ENCODE assay signal across 7 mouse cellular contexts in the genomic region with DNA sequence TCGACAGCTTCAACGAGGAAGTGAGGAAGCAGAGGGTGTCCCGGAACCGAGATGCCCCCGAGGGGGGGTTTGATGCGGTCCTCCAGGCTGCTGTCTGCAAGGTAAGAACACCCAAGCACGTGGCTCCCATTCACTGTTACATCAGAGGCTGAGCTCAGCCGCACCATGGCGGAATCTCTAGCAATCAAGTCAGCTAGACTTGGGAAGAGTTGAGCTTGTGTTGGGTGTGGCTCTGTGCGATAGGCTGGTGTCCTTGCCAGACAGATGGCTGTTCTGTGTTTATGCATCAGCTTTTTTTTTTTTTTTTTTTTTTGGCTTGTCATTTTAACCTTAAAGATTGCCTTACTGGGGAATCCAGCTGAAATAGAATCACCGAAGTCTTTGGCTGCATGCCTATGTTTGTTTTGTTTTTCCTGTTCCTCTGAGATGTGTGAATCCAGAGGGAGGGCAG. TPM values are rescaled to one million over a fixed set of nuclear protein-coding genes. Genes with fewer than 3 reads are reported as not detected.
DNase-seq lines count a peak whose midpoint lies in the region; ATAC-seq and TF ChIP-seq lines count a peak whose summit lies in the region.

No protein-coding gene starts in this region.

- H3K27me3 ChIP-seq in liver, postnatal 0 days (ENCODE audit: insufficient read depth, low read length): no peaks in the 10 kb centered on the region
- H3K27me3 ChIP-seq in lung, embryonic 14.5 days (ENCODE audit: insufficient read depth, low read length): no peaks in the 10 kb centered on the region
- no peaks in the 10 kb centered on the region for H3K27me3 ChIP-seq in hindbrain, postnatal 0 days (ENCODE audit: insufficient read depth, low read length)

- DNase-seq in liver, postnatal 0 days: peak; percentile 28
- no peak for DNase-seq in liver
- DNase-seq in lung, embryonic 14.5 days: peak; percentile 79
- peak; percentile 26 for DNase-seq in thymus, postnatal 25 days
- DNase-seq in cerebellum, postnatal 14 days: no peak
- no peak for DNase-seq in hindbrain, postnatal 0 days (ENCODE audit: low spot score)

- 41% methylated on average over 11 of the region's 11 CpGs for WGBS in liver, postnatal 0 days (ENCODE audit: insufficient replicate concordance)
- WGBS in lung, embryonic 14.5 days: 55% methylated on average over 11 of the region's 11 CpGs
- WGBS in hindbrain, postnatal 0 days: 83% methylated on average over 11 of the region's 11 CpGs

- no peak overlapping the region for H3K4me3 ChIP-seq in liver, postnatal 0 days (ENCODE audit: low read depth, low read length)
- H3K4me3 ChIP-seq in bone marrow macrophage, adult 2 months (ENCODE audit: insufficient read depth, low read length): peak overlapping the region; percentile 42
- H3K4me3 ChIP-seq in lung, embryonic 14.5 days (ENCODE audit: low read depth, low read length): no peak overlapping the region
- no peak overlapping the region for H3K4me3 ChIP-seq in hindbrain, postnatal 0 days (ENCODE audit: low read length)

- TF ChIP-seq EP300 in liver, postnatal 0 days (IDR thresholded peaks at IDR 0.05; ENCODE audit: low read depth): no peak

- no peak for ATAC-seq in liver, postnatal 0 days
- no peak for ATAC-seq in lung, embryonic 14.5 days (ENCODE audit: insufficient read depth)
- ATAC-seq in hindbrain, postnatal 0 days: no peak

- no peak for TF ChIP-seq CTCF in liver, postnatal 0 days (IDR thresholded peaks at IDR 0.05; ENCODE audit: low read depth)
- no peak for TF ChIP-seq CTCF in bone marrow macrophage, adult 2 months (IDR thresholded peaks at IDR 0.05; ENCODE audit: low read depth, low read length)
- no peak for TF ChIP-seq CTCF in lung, embryonic 14.5 days (IDR thresholded peaks at IDR 0.05; ENCODE audit: low read depth)
- no peak for TF ChIP-seq CTCF in hindbrain, postnatal 0 days (IDR thresholded peaks at IDR 0.05; ENCODE audit: low read depth)

- H3K27ac ChIP-seq in liver, postnatal 0 days (ENCODE audit: low read depth): no peak overlapping the region
- H3K27ac ChIP-seq in bone marrow macrophage, adult 2 months (ENCODE audit: insufficient read depth, low read depth, low read length): peak overlapping the region; percentile 59
- H3K27ac ChIP-seq in lung, embryonic 14.5 days (ENCODE audit: low read depth): 0 out of 2 replicates have a peak overlapping the region, but pooled peaks have one; percentile 48
- H3K27ac ChIP-seq in hindbrain, postnatal 0 days: no peak overlapping the region

- no peaks in the 10 kb centered on the region for H3K9me3 ChIP-seq in liver, postnatal 0 days (ENCODE audit: low read length)
- H3K9me3 ChIP-seq in lung, embryonic 14.5 days (ENCODE audit: low read depth, low read length): no peaks in the 10 kb centered on the region
- no peaks in the 10 kb centered on the region for H3K9me3 ChIP-seq in hindbrain, postnatal 0 days (ENCODE audit: low read length)

- H3K9ac ChIP-seq in liver, postnatal 0 days (replicated peaks): no peak overlapping the region
- no peak overlapping the region for H3K9ac ChIP-seq in lung, embryonic 14.5 days
- no peak overlapping the region for H3K9ac ChIP-seq in hindbrain, postnatal 0 days (replicated peaks; ENCODE audit: low read length)

- no peaks in the 10 kb centered on the region for H3K36me3 ChIP-seq in liver, postnatal 0 days (replicated peaks; ENCODE audit: insufficient read depth, low read length)
- 0 out of 2 replicates have a peak, but pooled peaks cover 4% of the 10 kb centered on the region for H3K36me3 ChIP-seq in lung, embryonic 14.5 days (ENCODE audit: insufficient read depth)
- no peaks in the 10 kb centered on the region for H3K36me3 ChIP-seq in hindbrain, postnatal 0 days (ENCODE audit: insufficient read depth, low read length)

- peaks cover 32% of the 10 kb centered on the region for H3K4me1 ChIP-seq in liver, postnatal 0 days (ENCODE audit: insufficient read depth)
- peaks cover 47% of the 10 kb centered on the region for H3K4me1 ChIP-seq in bone marrow macrophage, adult 2 months (ENCODE audit: control insufficient read depth, insufficient read depth, low read length)
- H3K4me1 ChIP-seq in lung, embryonic 14.5 days (ENCODE audit: insufficient read depth): peaks cover 36% of the 10 kb centered on the region
- peaks cover 14% of the 10 kb centered on the region; the same call in 1 of the 2 replicates for H3K4me1 ChIP-seq in hindbrain, postnatal 0 days (ENCODE audit: insufficient read depth, low read length)

- TF ChIP-seq POLR2A in bone marrow macrophage, adult 2 months (IDR thresholded peaks at IDR 0.05; ENCODE audit: borderline replicate concordance, low read depth, low read length): no peak

- no peak overlapping the region for H3K4me2 ChIP-seq in liver, postnatal 0 days (ENCODE audit: low read depth, low read length)
- H3K4me2 ChIP-seq in lung, embryonic 14.5 days: no peak overlapping the region
- H3K4me2 ChIP-seq in hindbrain, postnatal 0 days (ENCODE audit: low read depth, low read length): no peak overlapping the region

RNA-seq across cellular contexts. Expression of a gene that starts 55.6 kb away (rescaled TPM):
- polyA plus RNA-seq in liver, postnatal 0 days (2015; fragmentation: Nextera tagmentation; extraction: Ambion mirVana): 16.1 and 19.2 TPM in 2 replicates
- polyA plus RNA-seq in bone marrow macrophage, adult 2 months (2012; ENCODE audit: insufficient read depth, insufficient read length, missing spikeins): 211 and 263 TPM in 2 replicates
- 57.5 and 64.5 TPM in 2 replicates for polyA plus RNA-seq in lung, embryonic 14.5 days (2014; fragmentation: Nextera tagmentation; extraction: Ambion mirVana)
- total RNA-seq in hindbrain, postnatal 0 days (2014; rRNA removed): 46.7 and 52.8 TPM in 2 replicates
- 18.4 and 20.0 TPM in 2 replicates for polyA plus RNA-seq in hindbrain, postnatal 0 days (2015; fragmentation: Nextera tagmentation; extraction: Ambion mirVana)

Comparison
In these comparisons a context has a peak if more than half of its experiments do, and no peak if none do; other contexts are left out.
1. DNase-seq: peak in liver, postnatal 0 days (single experiment), lung, embryonic 14.5 days (single experiment) and thymus, postnatal 25 days (single experiment); none in liver (single experiment), cerebellum, postnatal 14 days (0 of 2) and hindbrain, postnatal 0 days (single experiment).
2. H3K27ac ChIP-seq: peak in bone marrow macrophage, adult 2 months (single experiment) and lung, embryonic 14.5 days (single experiment); none in liver, postnatal 0 days (single experiment) and hindbrain, postnatal 0 days (single experiment).